ENCODE assay signal across 20 mouse cellular contexts in the genomic region with DNA sequence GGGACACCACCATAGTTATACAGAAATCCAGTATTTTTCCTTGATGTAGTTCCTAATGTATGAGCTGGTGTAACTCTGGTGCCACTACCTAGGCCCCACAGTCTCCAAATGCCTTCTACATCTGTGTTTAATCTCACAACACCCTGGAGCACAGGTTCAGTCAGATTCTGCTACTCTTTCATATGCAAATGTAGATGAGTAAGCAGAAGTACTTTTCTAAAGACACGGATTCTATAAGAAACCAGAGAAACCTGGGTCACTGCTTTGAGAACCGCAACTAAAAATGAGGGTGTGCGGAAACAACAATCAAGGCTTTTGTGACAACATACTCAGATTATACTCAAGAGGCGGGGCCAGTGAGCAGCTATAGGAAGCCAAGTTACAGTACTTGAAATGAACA. TPM values are rescaled to one million over a fixed set of nuclear protein-coding genes. Genes with fewer than 3 reads are reported as not detected.
DNase-seq lines count a peak whose midpoint lies in the region; TF ChIP-seq lines count a peak whose summit lies in the region.
"Had no signal": no experiment of that assay in that cellular context is flagged by ENCODE, and none has a peak within 500 bp of the region (broad histone marks: within the 10 kb centered on the region; RNA-seq: fewer than 3 reads in every experiment).

No protein-coding gene starts in this region.

- no peaks in the 10 kb centered on the region for H3K36me3 ChIP-seq in ES-E14 (ENCODE audit: control insufficient read depth, insufficient read depth, low read length, poor library complexity, severe bottlenecking)
- H3K36me3 ChIP-seq: embryonic facial prominence, embryonic 13.5 days; hindbrain, embryonic 10.5 days; hindbrain, embryonic 13.5 days; intestine, embryonic 15.5 days had no signal

- peaks cover 0 to 2% of the 10 kb centered on the region in 2 experiments; a peak in 2 of 4 replicates for H3K4me1 ChIP-seq in ES-E14 (ENCODE audit: control insufficient read depth in 2 of 2, insufficient read depth in 2 of 2, low read length in 2 of 2, poor library complexity in 1 of 2)
- H3K4me1 ChIP-seq: embryonic facial prominence, embryonic 13.5 days; hindbrain, embryonic 10.5 days; hindbrain, embryonic 13.5 days; intestine, embryonic 15.5 days had no signal

- H3K9ac ChIP-seq in ES-E14 (ENCODE audit: insufficient read depth, low read depth, low read length, poor library complexity, severe bottlenecking) = no peak overlapping the region
- H3K9ac ChIP-seq: embryonic facial prominence, embryonic 13.5 days; forebrain, postnatal 0 days; hindbrain, embryonic 13.5 days; intestine, embryonic 15.5 days had no signal

- DNase-seq in heart, adult 11 months = peak; percentile 49
- no peak for DNase-seq in heart, postnatal 4 days
- no peak for DNase-seq in ES-E14 (ENCODE audit: low read depth, low spot score)
- peak; percentile 9 for DNase-seq in brain, adult 2 months (ENCODE audit: low read depth, low spot score)
- no peak for DNase-seq in retina, embryonic 14.5 days (ENCODE audit: low spot score)
- no peak for DNase-seq in kidney, postnatal 4 days
- DNase-seq: adrenal gland, adult 2 months; adrenal gland, postnatal 14 days; cerebellum, adult 18-20 months; cerebellum, adult 9-10 months; cerebellum, postnatal 14 days; forebrain, postnatal 0 days; gastrocnemius, postnatal 10 days; gastrocnemius, postnatal 36 days; kidney, adult 11 months; kidney, adult 8-10 months had no signal

- in situ Hi-C loops in ES-E14 (cut with MboI; ENCODE audit: low sequenced_read_pairs in 2 of 2, unreplicated experiment in 2 of 2) = no loop called here

- H3K9me3 ChIP-seq in ES-E14 (ENCODE audit: control insufficient read depth, insufficient read depth, low read depth, low read length) = no peaks in the 10 kb centered on the region
- H3K9me3 ChIP-seq: embryonic facial prominence, embryonic 13.5 days; hindbrain, embryonic 10.5 days; hindbrain, embryonic 13.5 days; intestine, embryonic 15.5 days had no signal

- no peak overlapping the region for H3K4me3 ChIP-seq in ES-E14 (ENCODE audit: insufficient read depth in 1 of 2, low read depth in 1 of 2, low read length in 2 of 2, poor library complexity in 1 of 2, severe bottlenecking in 1 of 2)
- H3K4me3 ChIP-seq: embryonic facial prominence, embryonic 13.5 days; hindbrain, embryonic 10.5 days; hindbrain, embryonic 13.5 days; intestine, embryonic 15.5 days had no signal

- H3K27ac ChIP-seq in ES-E14 (ENCODE audit: insufficient read depth, low read depth, low read length, poor library complexity, severe bottlenecking) = no peak overlapping the region
- H3K27ac ChIP-seq: embryonic facial prominence, embryonic 13.5 days; hindbrain, embryonic 10.5 days; hindbrain, embryonic 13.5 days; intestine, embryonic 15.5 days had no signal

TF ChIP-seq in ES-E14, 5 proteins besides CTCF, POLR2A, EP300 and RAD21:
- TF ChIP-seq MAFK (IDR thresholded peaks at IDR 0.05; ENCODE audit: insufficient read depth, low read depth, low read length) = peak; percentile 77
- no peak for TF ChIP-seq HCFC1 (IDR thresholded peaks at IDR 0.05; ENCODE audit: borderline replicate concordance, insufficient read depth, low read length)

RNA-seq across cellular contexts. Expression of gene 4931440F15Rik, which starts 57.6 kb away (rescaled TPM):
- 1 to 10 TPM; 1.1 to 1.5 TPM for total RNA-seq in heart, postnatal 4 days (2021)
- 0.26 and 0.36 TPM in 2 replicates for total RNA-seq in ES-E14 (2012; rRNA removed)

Comparison
In these comparisons a context has a peak if more than half of its experiments do, and no peak if none do; other contexts are left out.
1. DNase-seq: peak in heart, adult 11 months (single experiment) and brain, adult 2 months (single experiment); none in heart, postnatal 4 days (single experiment), ES-E14 (single experiment), retina, embryonic 14.5 days (single experiment) and kidney, postnatal 4 days (0 of 2).